Mouse (Mus musculus) limb, embryonic 14.5 days (tissue): Measurements from ENCODE around the gene Cpa4. TPM values are rescaled to one million over a fixed set of nuclear protein-coding genes. Genes with fewer than 3 reads are reported as not detected.

Source experiments
- ATAC-seq: fragments of 200-750 bp; cut with Nextera tagmentation; 2 replicates; pipeline ENCODE4 v1.8.0; 2017; ENCODE audit warnings: low read depth, moderate number of reproducible peaks, moderate TSS enrichment; ENCODE audit not compliant: low FRiP score
- DNase-seq: peaks from one replicate; pipeline ENCODE4 v3.0.0-alpha.2; 2015; ENCODE audit warnings: low spot score
- H3K27ac ChIP-seq: fragments of 300-500 bp; sonication (generic); replicated peaks from 2 replicates; pipeline ENCODE4 v1.5.1; 2014; ENCODE audit warnings: low read depth, mild to moderate bottlenecking, low read length, moderate library complexity, mixed read lengths
- H3K27me3 ChIP-seq: fragments of 300-500 bp; sonication (generic); 2 replicates; pipeline ENCODE4 v1.6.1; 2014; ENCODE audit warnings: low read length, mixed read lengths; ENCODE audit not compliant: control insufficient read depth, insufficient read depth
- H3K36me3 ChIP-seq: fragments of 300-500 bp; sonication (generic); 2 replicates; pipeline ENCODE4 v1.6.1; 2014; ENCODE audit warnings: mild to moderate bottlenecking, low read length, moderate library complexity, mixed read lengths; ENCODE audit not compliant: control insufficient read depth, insufficient read depth
- H3K4me1 ChIP-seq: fragments of 300-500 bp; sonication (generic); 2 replicates; pipeline ENCODE4 v1.6.1; 2014; ENCODE audit warnings: antibody characterized with exemption, low read length, mixed read lengths; ENCODE audit not compliant: control insufficient read depth, insufficient read depth
- H3K4me2 ChIP-seq: fragments of 300-500 bp; sonication (generic); replicated peaks from 2 replicates; pipeline ENCODE4 v1.6.1; 2014; ENCODE audit warnings: low read depth, mild to moderate bottlenecking, low read length, moderate library complexity; ENCODE audit not compliant: severe bottlenecking
- H3K4me3 ChIP-seq: fragments of 300-500 bp; sonication (generic); replicated peaks from 2 replicates; pipeline ENCODE4 v1.5.1; 2014; ENCODE audit warnings: low read length
- H3K9ac ChIP-seq: fragments of 300-500 bp; sonication (generic); 2 replicates; pipeline ENCODE4 v1.6.1; 2014; ENCODE audit warnings: mild to moderate bottlenecking, low read depth, low read length, moderate library complexity; ENCODE audit not compliant: severe bottlenecking
- H3K9me3 ChIP-seq: fragments of 300-500 bp; sonication (generic); 2 replicates; pipeline ENCODE4 v1.6.1; 2016; ENCODE audit warnings: low read length; ENCODE audit not compliant: control insufficient read depth
- POLR2A ChIP-seq: fragments of 200-500 bp; IDR thresholded peaks from 2 replicates; pipeline ENCODE4 v1.8.0; 2012; ENCODE audit warnings: inconsistent platforms, mild to moderate bottlenecking, moderate library complexity, borderline replicate concordance; ENCODE audit not compliant: insufficient read depth, insufficient read length; ENCODE audit errors: extremely low read depth
- WGBS: fragments of 180-500 bp; shearing (Covaris S2); extraction: QIAGEN DNeasy Blood & Tissue Kit; methylation state at CpG from one replicate; pipeline ENCODE4 v1.1.7; 2014; 5-methylcytosine and 5-hydroxymethylcytosine counted together
- polyA plus RNA-seq, 2 experiments: library from polyadenylated mRNA; depleted of rRNA in 1 of 2; stranded (reverse) in 1 of 2; unstranded in 1 of 2; fragments of >200 nt; fragmentation: Nextera tagmentation in 1 of 2; extraction: Ambion mirVana in 1 of 2; gene quantifications; 2 replicates each; pipeline versions ENCODE4 v1.2.1 to v1.2.3; 2012 to 2014

Gene Cpa4
- polyA plus RNA-seq, 2 experiments = 2.1 to 4.4 TPM

GRCm38 (mm10) chr6:30559726-30560125, 8.4 kb upstream of the Cpa4 start:
- no peak for ATAC-seq
- WGBS = 42% methylated on average over 1 of the region's 1 CpGs
- Histone ChIP-seq H3K9me3 (no peaks in the 10 kb centered on the region), H3K4me3 (no peak overlapping the region), H3K4me1 (no peaks in the 10 kb centered on the region; the same call in 1 of the 2 replicates), H3K36me3 (no peaks in the 10 kb centered on the region), H3K9ac (no peak overlapping the region), H3K27ac (no peak overlapping the region), H3K4me2 (no peak overlapping the region), H3K27me3 (no peaks in the 10 kb centered on the region)
- DNase-seq = no peak
- TF ChIP-seq POLR2A = no peak

GRCm38 (mm10) chr6:30562132-30562531, 6.0 kb upstream of the Cpa4 start:
- no peaks in the 10 kb centered on the region for H3K9me3 ChIP-seq
- H3K4me3 ChIP-seq = no peak overlapping the region
- H3K9ac ChIP-seq = no peak overlapping the region
- H3K36me3 ChIP-seq = no peaks in the 10 kb centered on the region
- H3K4me1 ChIP-seq = no peaks in the 10 kb centered on the region
- no peak for TF ChIP-seq POLR2A
- no peaks in the 10 kb centered on the region for H3K27me3 ChIP-seq
- ATAC-seq (no peak), DNase-seq (no peak)
- no peak overlapping the region for H3K27ac ChIP-seq
- H3K4me2 ChIP-seq = no peak overlapping the region
- 75% methylated on average over 4 of the region's 4 CpGs for WGBS

DNA sequence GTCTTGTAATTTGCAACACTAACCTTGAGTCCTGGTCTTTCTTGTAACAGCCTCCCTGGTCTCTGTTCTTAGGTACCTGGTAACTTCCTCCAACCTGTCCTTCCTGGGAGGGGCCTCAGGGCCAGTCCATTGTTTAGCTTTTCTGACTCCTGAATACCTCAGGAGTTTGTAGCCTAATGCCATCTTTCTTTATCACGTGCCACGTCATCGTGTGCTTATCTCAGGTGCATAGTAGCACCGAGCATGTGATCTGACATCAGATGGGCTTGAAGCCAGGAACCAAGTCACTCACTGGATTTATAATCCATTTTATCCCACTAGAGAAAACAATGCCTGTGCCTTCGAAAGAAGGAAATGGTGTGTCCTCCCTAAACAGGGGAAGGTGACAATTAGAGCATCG, 4.6 kb upstream of the Cpa4 start:
- 0 out of 2 replicates have a peak, but pooled peaks cover 3% of the 10 kb centered on the region for H3K4me1 ChIP-seq
- H3K9ac ChIP-seq = no peak overlapping the region
- no peak for DNase-seq
- H3K27me3 ChIP-seq = no peaks in the 10 kb centered on the region
- no peak overlapping the region for H3K27ac ChIP-seq
- H3K9me3 ChIP-seq = no peaks in the 10 kb centered on the region
- H3K36me3 ChIP-seq = no peaks in the 10 kb centered on the region
- ATAC-seq = no peak
- no peak for TF ChIP-seq POLR2A
- 86% methylated on average over 6 of the region's 6 CpGs for WGBS
- H3K4me2 ChIP-seq = no peak overlapping the region
- no peak overlapping the region for H3K4me3 ChIP-seq

DNA sequence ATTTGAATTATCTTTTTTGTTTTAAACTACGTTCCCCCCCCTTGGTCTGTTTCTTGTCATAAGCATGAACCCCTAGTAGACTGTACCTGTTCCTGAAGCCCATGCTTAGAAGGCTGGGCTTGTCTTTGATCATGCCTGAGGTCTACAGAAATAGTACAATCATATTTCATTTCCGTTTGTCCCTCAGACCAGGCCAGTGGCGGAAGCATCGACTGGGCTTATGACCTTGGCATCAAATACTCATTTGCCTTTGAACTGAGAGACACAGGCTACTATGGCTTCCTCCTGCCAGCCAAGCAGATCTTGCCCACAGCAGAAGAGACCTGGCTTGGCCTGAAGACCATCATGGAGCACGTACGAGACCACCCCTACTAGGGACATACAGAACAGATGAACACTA, 4.1 kb upstream of the Cpa4 start:
- H3K27me3 ChIP-seq = no peaks in the 10 kb centered on the region
- no peak for TF ChIP-seq POLR2A
- no peak overlapping the region for H3K4me3 ChIP-seq
- ATAC-seq = no peak
- H3K9me3 ChIP-seq = no peaks in the 10 kb centered on the region
- no peak overlapping the region for H3K27ac ChIP-seq
- 93% methylated on average over 6 of the region's 6 CpGs for WGBS
- no peak overlapping the region for H3K9ac ChIP-seq
- no peak overlapping the region for H3K4me2 ChIP-seq
- H3K4me1 ChIP-seq = 0 out of 2 replicates have a peak, but pooled peaks cover 3% of the 10 kb centered on the region
- H3K36me3 ChIP-seq = no peaks in the 10 kb centered on the region
- no peak for DNase-seq

GRCm38 (mm10) chr6:30569331-30569730, 1.2 kb downstream of the Cpa4 start:
- H3K4me2 ChIP-seq = no peak overlapping the region
- 72% methylated on average over 10 of the region's 10 CpGs for WGBS
- no peak overlapping the region for H3K27ac ChIP-seq
- peaks cover 15% of the 10 kb centered on the region for H3K4me1 ChIP-seq
- TF ChIP-seq POLR2A = no peak
- DNase-seq = no peak
- no peak overlapping the region for H3K4me3 ChIP-seq
- ATAC-seq = no peak
- H3K27me3 ChIP-seq = no peaks in the 10 kb centered on the region
- no peaks in the 10 kb centered on the region for H3K9me3 ChIP-seq
- H3K36me3 ChIP-seq = peaks cover 4% of the 10 kb centered on the region
- H3K9ac ChIP-seq = no peak overlapping the region

- Histone ChIP-seq H3K27me3 (no peaks in the 10 kb centered on the region), H3K27ac (no peak overlapping the region), H3K9me3 (no peaks in the 10 kb centered on the region), H3K9ac (no peak overlapping the region), H3K4me2 (no peak overlapping the region), H3K36me3 (peaks cover 4% of the 10 kb centered on the region), H3K4me1 (peaks cover 22% of the 10 kb centered on the region), H3K4me3 (no peak overlapping the region)
- ATAC-seq (no peak), DNase-seq (no peak)
- TF ChIP-seq POLR2A = no peak
- 85% methylated on average over 5 of the region's 5 CpGs for WGBS
These were observed 1.8 kb downstream of the Cpa4 start for GRCm38 (mm10) chr6:30570012-30570411.
